Mouse (Mus musculus): ENCODE measurements around the gene B9d1. TPM values are rescaled to one million over a fixed set of nuclear protein-coding genes. Genes with fewer than 3 reads are reported as not detected.

Gene B9d1
- polyA plus RNA-seq (2012; rRNA removed): 15.3 and 25.4 TPM in 2 replicates

DNA sequence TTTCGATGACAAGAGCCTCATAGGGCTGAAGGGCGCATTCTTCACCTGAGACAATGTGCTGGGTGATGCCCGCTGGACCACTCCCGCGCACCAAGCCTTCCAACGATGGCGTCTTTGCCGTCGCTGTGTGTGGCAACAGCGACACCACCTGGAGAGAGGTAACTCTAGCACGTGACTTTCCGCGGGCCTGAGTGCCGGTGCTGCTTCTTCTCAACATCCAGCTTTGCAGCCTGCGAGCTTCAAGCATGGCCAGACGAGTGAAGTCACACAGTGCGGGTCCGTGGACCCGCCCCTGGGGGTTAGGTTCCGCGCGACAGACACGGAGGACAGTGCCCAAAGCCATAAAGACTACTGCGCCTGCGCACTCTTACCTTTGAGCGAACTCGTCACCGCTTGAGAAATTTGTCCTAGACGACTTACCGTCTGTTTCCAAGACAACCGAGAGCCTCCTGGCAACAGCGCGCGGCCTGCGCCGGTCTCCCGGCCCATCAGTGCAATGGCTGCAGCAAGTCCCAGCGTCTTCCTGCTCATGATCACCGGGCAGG, at the start of gene B9d1:
Gene B9d1, plus strand, starts transcription at position 432 of the 545 bp plus-strand sequence.
- peak; percentile 92 for DNase-seq (ENCODE audit: low read depth, low spot score)
- WGBS: 1% methylated on average over 39 of the region's 39 CpGs

DNA sequence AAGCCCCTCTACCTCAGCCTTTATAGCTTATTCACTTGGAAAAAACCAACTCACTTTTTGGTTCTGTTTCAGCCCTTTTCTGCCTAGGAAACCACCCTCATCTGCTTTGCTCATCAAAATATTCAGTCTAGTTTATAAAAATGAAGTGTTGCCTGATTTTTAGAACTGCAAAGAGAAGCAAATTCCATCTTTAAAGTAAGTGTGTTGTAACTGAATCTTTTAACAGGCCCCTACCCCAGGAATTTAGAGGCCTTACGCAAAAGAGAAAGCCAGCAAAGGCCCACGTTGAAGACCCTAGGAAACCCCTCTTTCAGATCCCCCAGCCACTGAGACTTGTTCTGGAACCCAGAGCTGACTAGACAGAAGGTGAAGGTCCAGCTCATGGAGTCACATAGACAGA, 40.9 kb upstream of the B9d1 start:
- DNase-seq (ENCODE audit: low read depth, low spot score): no peak
- 72% methylated on average over 2 of the region's 2 CpGs for WGBS

DNA sequence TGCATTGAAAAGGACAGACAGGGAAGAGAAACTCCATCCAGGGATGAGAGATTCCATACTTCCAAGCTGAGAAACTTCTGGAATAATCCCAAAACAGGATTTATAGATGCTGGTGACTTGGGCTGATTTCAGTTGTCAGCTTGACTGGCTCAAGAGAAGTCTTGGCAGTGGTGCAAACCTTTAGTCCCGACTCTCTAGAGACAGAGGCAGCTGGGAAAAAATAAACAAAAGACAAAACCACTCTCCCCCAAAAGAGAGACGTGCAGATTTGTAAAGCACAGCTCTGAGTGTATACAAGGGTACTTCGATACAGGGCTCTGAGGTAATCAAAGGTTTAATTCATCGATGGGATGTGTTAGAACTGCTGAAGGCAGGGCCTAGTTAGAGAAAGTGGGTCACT, 39.5 kb upstream of the B9d1 start:
- DNase-seq (ENCODE audit: low read depth, low spot score): no peak
- WGBS: 42% methylated on average over 4 of the region's 4 CpGs

DNA sequence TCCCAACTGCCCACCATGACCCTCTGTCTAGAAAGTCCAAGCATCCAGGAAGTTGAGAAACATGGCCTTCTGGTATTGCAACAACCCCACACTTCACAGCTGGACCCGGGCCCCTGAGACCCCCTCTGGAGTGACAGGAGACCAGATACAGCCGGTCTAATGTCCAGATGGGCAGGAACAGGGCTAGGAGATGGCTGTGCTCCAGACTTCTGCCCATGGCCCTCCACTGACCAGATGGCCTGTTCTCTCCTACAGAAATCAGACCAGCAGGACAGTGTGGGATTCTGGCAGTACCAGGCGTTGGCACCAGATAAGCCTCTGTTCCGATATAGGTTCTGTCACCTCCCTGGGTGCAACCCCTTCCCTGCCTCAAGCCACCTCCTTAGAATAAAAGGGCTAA, 36.4 kb upstream of the B9d1 start:
- 87% methylated on average over 4 of the region's 4 CpGs for WGBS
- no peak for DNase-seq (ENCODE audit: low read depth, low spot score)

DNA sequence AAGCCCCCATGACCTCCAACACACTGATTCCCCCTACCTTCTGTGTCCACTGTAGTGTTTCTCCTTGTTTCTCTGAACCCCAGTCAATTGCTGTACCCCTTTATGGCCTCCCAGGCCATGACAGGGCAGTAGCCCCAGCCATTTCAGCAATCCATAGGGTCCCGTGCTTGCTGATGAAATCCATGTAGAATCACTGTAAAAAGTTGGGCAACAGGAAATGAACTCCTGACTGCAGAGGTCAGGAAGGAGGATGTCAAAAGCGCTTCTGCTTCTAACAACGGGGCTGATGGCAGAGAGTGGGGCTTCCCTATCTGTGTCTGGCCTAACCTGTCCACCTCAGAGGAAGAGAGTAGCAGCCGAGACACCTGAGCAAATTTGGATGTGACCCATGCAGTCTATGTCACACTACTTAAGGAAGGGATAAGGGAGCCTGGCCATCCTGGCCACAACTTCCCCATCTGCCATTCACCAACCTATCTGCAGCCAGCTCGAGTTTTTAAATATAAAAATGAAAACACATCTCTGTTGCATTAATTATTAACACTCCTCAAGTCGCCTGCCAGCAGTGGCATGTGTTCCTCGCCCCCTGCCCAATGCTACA, 35.5 kb upstream of the B9d1 start:
- DNase-seq (ENCODE audit: low read depth, low spot score): no peak
- WGBS: 51% methylated on average over 7 of the region's 7 CpGs

DNA sequence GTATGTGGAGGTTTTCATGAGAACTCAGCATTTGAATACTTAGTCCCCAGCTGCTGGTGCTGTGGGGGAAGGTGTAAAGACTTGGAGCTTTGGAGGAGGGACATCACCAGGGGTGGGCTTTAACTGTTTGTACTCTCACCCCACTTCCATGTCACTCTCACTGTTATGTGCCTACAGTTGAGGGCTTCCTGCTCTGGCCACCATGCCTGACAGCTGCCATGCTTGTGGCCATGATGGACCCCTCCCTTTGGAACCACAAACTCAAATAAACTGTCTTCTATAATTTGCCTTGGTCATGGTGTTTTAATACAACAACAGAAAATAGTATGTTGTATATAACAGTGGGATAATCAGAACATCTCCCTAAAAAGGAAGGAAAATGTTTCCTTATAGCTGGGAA, 34.1 kb upstream of the B9d1 start:
- DNase-seq (ENCODE audit: low read depth, low spot score): no peak

DNA sequence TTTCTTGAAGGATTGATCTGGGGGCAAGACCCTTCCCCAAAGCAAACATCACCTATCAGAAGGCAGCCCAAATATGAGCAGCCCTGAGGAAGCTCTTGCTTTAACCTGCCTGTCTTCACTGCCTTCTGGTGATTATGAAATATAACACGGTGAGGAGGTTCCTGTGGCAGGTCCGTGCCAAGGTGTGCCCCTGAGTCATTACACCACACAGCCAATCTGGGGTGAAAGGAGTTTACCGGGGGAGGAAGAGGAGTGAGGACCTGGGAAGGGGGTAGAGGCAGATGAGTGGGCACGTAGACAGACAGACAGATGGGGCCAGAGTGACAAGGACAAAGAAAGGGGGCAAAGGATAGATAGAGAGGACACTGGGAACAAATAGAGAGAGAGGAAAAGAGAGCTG, 31.3 kb upstream of the B9d1 start:
- DNase-seq (ENCODE audit: low read depth, low spot score): no peak
- 38% methylated on average over 4 of the region's 4 CpGs for WGBS

DNA sequence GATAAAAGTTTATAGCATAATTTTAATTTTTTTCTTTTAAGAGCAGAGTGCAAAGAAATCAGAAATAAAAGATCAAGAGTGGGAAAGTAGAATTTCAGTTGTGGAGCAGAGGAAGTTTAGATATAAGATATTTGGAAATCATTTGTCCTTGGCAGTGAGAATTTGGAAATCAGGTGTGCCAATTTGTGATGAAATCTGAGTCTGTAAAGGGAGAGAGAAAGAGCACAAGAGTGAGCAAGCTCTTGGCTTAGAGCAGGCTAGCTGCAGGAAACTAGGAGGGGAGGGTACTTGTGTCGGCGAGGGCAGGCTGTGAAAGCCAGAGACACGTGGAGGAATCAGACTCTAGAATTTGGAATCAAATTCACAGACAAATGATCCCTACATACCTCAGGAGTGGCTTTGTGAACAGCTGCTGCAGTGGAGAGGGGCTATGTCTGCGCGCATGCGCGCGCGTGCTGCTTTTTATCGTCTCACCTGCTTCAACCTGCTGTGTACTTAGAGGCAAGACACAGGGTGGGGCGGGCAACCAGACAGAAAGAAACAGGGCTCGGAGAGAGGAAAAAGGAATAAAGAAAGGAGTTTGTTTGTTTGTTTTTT, 28.1 kb upstream of the B9d1 start:
- 27% methylated on average over 12 of the region's 12 CpGs for WGBS
- no peak for DNase-seq (ENCODE audit: low read depth, low spot score)

DNA sequence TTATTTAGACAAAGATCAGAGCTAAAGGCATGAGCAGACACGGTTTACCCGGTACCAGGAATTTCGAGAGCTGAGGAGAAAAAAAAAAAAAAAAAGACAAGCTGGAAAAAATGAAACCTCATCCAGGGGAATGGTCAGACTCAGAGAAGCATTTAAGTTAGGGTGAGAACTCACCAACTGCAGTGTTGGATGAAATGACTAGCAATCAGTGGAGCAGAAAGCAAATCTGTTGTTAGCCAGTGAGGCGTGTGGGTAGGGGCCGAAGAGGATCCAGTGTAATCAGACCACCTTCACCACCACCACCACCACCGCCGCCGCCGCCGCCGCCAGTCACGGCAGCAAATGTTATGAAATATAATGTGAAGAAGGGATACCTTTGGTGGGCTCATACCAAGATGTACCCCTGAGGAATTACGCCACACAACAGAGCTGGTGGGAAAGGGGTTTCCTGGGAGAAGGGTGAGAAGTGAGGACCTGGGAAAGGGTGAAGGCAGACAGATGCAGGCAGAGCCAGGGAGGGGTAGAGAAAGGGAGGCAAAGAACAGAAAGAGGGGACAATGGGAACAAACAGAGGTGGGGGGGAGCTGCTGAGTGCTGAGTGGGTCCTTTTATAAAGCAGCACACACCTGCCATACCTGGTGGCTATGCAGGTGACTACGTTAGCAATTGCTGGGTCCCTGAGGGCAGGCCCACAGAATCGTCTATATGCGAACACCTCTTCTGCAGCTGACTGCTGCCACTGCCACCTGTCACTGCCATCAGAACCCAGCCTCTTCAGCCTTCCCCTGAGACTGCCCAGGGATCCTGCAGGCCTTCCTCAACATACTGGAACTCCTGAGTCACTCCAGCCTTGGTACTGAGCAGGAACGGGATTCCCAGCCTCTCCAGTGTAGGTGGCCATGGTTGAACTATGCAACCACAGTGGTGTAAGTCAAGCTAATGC, 27.1 kb upstream of the B9d1 start:
- DNase-seq (ENCODE audit: low read depth, low spot score): no peak
- WGBS: 75% methylated on average over 17 of the region's 17 CpGs

DNA sequence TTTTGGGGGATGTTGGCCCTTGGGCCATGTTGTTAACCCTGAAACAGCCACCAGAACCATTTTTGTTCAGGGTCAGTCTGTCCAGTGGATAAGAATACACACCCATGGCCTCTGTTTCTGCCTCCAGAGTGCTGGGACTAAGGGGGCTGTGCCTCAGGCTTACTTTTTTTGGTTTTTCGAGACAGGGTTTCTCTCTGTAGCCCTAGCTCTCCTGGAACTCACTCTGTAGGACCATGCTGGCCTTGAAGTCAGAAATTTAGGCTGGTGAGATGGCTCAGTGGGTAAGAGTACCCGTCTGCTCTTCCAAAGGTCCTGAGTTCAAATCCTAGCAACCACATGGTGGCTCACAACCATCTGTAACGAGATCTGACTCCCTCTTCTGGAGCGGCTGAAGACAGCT, 26.2 kb upstream of the B9d1 start:
- 91% methylated on average over 4 of the region's 4 CpGs for WGBS
- DNase-seq (ENCODE audit: low read depth, low spot score): no peak

DNA sequence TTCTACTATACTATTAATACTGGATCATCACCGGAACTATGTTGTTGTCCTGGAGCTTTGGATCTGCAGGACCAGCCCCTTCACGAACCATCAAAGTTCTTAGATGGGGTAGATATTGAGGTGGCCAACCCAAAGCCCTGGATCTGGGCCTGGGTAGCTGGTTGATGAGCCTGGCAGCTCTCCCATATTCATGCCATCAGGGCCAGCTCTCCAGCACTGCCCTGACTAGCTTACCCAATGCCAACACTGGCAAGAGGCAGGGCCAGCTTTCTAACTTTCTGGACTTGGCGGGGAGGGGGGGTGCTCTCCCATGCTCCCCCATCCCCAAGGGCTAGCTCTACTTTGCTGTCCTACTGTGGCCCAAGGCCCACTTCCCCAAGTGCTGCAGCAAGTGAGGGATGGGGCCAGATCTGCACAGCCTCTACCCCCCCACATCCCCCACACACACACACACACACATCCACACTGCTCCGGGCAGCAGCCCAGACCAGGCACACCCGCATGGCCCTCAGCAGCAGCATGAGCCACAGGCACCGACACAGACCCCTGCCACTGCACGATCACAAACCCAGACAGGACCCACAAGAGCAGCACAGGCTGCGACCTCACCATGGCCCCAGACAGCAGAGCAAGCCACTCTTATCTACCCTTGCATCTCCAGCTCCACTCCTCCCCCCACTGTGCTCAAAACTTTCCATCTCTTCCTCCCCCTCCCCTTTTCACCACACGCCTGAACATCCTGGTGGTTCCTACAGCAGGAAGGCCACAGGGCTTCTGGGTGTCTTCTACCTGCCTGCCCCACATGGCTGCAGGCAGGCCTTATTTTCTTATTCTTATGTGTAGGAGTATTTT, 23.5 kb upstream of the B9d1 start:
- 62% methylated on average over 9 of the region's 9 CpGs for WGBS
- no peak for DNase-seq (ENCODE audit: low read depth, low spot score)

DNA sequence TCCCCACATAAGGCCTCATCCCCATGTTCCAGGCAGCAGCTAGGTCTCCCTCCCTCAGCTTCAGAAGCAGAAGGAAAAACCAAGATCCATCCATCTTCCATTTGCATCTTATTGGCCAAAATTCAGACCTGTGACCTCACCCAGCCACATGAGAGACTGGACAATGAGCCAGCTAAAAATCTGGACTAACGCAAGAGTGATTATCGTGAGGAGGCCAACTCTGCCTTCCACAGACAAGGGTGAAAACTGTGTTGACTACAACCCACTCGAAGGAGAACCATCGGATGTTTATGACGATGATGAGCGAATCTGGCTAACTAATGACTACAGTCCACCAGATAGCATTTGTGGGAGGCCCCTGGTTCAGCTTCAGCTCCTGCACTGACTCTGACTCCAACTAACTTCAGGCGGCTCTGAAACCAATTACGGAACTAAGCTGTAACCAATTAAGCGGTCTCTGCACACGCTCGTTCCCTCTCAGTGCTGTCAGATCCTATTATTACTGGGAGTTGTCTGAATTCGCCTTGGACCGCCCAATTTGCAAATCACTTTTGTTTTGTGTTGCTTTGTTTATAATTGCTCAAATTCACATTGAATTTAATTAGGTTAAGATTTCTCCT, 21.6 kb upstream of the B9d1 start:
- DNase-seq (ENCODE audit: low read depth, low spot score): no peak
- WGBS: 85% methylated on average over 13 of the region's 13 CpGs

DNA sequence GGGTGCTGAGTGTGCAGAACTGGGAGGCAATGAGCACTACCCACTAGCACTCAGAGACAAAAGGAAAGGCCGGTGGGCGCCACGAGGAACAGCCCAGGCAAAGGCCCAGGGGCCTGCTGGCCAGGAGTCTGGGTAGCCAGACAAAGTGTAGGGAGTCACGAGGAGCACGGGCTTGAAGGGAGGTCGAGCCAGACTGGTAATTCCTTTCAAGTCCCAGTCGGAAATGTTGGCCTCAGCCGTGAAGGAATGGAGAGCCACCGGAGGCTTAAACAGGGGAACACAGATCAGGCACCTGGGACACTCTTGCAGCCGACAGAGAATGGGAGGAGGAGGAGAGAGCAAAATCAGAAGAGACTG, 20.7 kb upstream of the B9d1 start:
- no peak for DNase-seq (ENCODE audit: low read depth, low spot score)
- 41% methylated on average over 10 of the region's 10 CpGs for WGBS

DNA sequence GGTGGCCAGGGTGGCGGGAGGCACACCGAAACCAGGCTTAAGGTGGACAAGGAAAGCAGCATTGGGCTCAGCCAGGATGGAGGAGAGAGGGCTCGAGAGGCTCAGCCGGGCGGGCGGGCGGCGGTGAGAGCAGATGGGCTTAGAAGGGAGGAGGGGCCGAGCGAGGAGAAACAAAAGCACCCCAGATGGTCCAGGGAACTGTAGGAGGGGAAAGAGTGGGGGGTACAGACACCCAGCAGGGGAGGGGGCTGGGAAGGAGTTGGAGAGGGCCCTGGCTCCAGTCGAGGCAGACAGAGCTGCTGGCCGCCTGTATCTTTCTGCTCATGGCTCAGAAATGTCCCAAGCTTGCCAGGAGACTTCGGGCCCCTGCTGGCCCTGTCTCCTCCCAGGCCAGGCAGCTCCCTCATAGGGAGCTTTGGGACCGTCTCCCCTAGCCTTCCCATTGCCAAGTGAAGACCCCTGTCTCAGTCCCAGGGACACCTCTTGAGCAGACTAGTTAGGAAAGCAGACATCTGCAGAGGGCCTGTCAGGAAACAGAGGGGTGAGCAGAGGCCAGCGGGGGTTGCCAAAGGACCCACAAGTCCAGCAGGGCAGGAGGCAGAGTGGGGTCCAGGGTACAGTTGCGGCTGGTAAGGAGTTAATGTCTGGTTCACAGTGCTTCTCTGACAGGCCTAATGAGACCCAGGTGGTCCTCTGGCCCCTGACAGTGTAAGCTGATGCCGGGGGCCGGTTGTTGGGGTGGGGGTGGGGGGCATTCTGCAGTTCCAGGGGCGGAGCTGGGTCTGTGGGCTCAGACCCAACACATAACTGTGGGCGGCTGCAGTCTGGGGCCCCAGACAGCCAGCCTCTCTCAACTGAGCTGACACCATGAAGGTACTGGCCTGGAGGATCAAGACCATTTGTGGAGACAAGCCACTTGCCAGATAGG, 20.1 kb upstream of the B9d1 start, which contains the start of gene Mfap4:
Gene Mfap4, plus strand, starts transcription at position 819 of the 928 bp plus-strand sequence.
- WGBS: 47% methylated on average over 20 of the region's 20 CpGs
- no peak for DNase-seq (ENCODE audit: low read depth, low spot score)

DNA sequence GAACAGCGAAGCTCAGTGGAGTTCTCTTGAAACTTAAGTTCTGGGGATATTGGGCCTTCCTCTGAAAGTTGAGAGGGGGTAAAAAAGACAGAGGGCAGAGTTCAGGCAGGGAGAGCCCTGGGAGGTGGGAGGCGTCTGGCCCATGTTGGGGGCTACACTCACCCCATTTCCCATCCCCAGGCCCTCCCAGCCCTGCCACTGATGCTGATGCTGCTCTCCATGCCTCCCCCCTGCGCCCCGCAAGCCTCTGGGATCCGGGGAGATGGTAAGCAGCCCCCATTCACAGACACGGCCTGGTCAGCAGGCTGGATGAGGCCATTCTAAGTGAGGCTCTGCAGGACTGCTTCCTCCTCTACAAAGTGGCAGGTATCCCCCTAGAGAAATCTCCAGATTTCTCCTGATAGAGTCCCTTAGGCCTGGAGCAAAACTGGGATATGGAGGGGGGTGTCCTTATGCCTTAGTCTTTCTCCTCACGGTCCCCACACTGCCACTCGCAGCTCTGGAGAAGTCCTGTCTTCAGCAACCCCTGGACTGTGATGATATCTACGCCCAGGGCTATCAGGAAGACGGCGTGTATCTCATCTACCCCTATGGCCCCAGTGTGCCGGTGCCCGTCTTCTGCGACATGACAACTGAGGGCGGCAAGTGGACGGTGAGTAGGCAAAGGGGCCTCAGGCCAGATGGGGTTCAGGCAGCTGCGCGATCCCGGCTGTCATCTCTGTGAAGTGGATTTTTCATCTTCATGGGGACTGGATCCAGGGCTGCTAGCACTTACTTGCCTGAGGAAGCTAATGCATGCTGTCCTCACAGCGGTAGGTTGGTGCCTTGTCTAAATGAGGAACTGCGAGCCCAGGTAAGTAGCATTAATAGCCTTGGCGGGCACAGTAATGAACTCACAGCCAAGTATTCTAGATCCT, 19.1 kb upstream of the B9d1 start:
- DNase-seq (ENCODE audit: low read depth, low spot score): no peak
- WGBS: 83% methylated on average over 22 of the region's 22 CpGs

DNA sequence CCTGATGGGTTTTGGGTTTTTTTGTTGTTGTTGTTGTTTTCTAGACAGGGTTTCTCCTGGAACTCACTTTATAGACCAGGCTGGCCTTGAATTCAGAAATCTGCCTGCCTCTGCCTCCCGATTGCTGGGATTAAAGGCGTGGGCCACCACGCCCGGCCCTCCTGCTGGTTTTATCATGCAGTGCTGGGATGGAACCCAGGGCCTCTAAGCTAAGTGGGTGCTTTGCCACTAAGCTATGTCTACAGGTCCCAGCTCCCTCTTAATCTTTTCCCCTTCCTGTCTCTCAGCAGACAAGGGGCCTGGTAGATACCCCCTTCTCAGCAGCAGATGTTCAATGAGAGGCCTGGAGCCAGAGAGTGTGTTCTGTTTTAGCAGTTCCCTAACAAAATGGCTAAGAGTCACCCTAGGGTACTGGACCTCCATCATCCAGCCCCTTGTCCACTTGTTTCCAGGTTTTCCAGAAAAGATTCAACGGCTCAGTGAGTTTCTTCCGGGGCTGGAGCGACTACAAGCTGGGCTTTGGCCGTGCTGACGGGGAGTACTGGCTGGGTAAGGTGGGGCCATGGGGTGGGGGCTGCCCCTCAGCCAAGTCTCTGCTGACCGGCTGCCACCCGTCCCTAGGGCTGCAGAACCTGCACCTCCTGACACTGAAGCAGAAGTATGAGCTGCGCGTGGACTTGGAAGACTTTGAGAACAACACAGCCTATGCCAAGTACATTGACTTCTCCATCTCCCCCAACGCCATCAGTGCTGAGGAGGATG, 18.3 kb upstream of the B9d1 start:
- DNase-seq (ENCODE audit: low read depth, low spot score): no peak
- WGBS: 83% methylated on average over 14 of the region's 14 CpGs

DNA sequence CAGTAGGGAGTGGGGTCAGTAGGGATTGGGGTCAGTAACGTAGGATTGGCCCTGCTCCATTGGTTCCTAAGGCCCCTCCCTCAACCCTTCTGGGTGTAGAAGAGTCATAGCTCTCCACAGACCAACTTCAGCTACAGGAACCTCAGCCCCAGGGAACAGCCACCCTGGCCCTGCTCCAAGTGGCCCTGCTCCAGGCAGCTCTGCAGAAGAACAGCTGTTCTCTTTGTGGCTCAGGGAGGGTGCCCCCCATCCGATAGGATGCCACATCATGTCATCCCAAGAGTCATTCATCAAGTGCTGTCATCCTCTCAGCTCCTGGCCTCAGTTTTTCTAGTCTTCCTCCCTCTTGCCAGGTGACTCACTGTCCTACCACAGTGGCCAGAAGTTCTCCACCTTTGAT, 17.5 kb upstream of the B9d1 start:
- DNase-seq (ENCODE audit: low read depth, low spot score): no peak
- 35% methylated on average over 2 of the region's 2 CpGs for WGBS
